Mouse (Mus musculus) MEL (cell line): ENCODE data around the gene Plekhh3.

ENCODE experiments used
- CHD2 ChIP-seq: IDR thresholded peaks from 2 replicates; pipeline ENCODE4 v1.6.1; 2011; ENCODE audit warnings: low read length, improper control_type of control experiment
- CTCF ChIP-seq, 3 experiments: IDR thresholded peaks in 2 of 3; conservative IDR thresholded peaks in 1 of 3; 2 replicates each; pipeline ENCODE4 v1.5.1; 2011 to 2012; ENCODE audit warnings: low read length in 3 of 3, low read depth in 2 of 3, mild to moderate bottlenecking in 2 of 3, improper control_type of control experiment in 1 of 3, inconsistent platforms in 1 of 3, mixed read lengths in 1 of 3, moderate library complexity in 1 of 3; ENCODE audit not compliant: control insufficient read depth in 1 of 3, insufficient read depth in 1 of 3, poor library complexity in 1 of 3, severe bottlenecking in 1 of 3
- EP300 ChIP-seq, 2 experiments: IDR thresholded peaks; 2 replicates each; pipeline ENCODE4 v1.6.1; 2011; ENCODE audit warnings: improper control_type of control experiment in 2 of 2, low read length in 2 of 2, low read depth in 1 of 2, mild to moderate bottlenecking in 1 of 2
- MAX ChIP-seq: IDR thresholded peaks from 2 replicates; pipeline ENCODE4 v1.6.1; 2011; ENCODE audit warnings: low read length, improper control_type of control experiment
- MEF2A ChIP-seq: IDR thresholded peaks from 2 replicates; pipeline ENCODE4 v1.6.1; 2014; ENCODE audit warnings: low read depth, mild to moderate bottlenecking, inconsistent platforms, low read length, improper control_type of control experiment; ENCODE audit not compliant: poor library complexity, insufficient replicate concordance, severe bottlenecking; ENCODE audit errors: extremely low read depth
- MXI1 ChIP-seq: IDR thresholded peaks from 2 replicates; pipeline ENCODE4 v1.6.1; 2011; ENCODE audit warnings: mild to moderate bottlenecking, low read depth, low read length, improper control_type of control experiment
- NELFE ChIP-seq: IDR thresholded peaks from 2 replicates; pipeline ENCODE4 v1.6.1; 2011; ENCODE audit warnings: low read depth, low read length, improper control_type of control experiment
- POLR2A ChIP-seq, 2 experiments: IDR thresholded peaks; 2 replicates each; pipeline ENCODE4 v1.6.1; 2011 to 2012; ENCODE audit warnings: low read length in 2 of 2, mild to moderate bottlenecking in 2 of 2, control low read depth in 1 of 2, improper control_type of control experiment in 1 of 2, low read depth in 1 of 2, moderate library complexity in 1 of 2; ENCODE audit not compliant: control insufficient read depth in 1 of 2, insufficient read depth in 1 of 2, poor library complexity in 1 of 2
- POLR2AphosphoS2 ChIP-seq: IDR thresholded peaks from 2 replicates; pipeline ENCODE4 v1.6.1; 2011; ENCODE audit warnings: low read length, improper control_type of control experiment
- USF1 ChIP-seq: IDR thresholded peaks from 2 replicates; pipeline ENCODE4 v1.6.1; 2014; ENCODE audit warnings: low read depth, mild to moderate bottlenecking, inconsistent platforms, low read length, improper control_type of control experiment, moderate library complexity
- ZKSCAN1 ChIP-seq: IDR thresholded peaks from 2 replicates; pipeline ENCODE4 v1.6.1; 2012; ENCODE audit warnings: low read depth, mild to moderate bottlenecking, inconsistent platforms, low read length, improper control_type of control experiment, moderate library complexity

DNA sequence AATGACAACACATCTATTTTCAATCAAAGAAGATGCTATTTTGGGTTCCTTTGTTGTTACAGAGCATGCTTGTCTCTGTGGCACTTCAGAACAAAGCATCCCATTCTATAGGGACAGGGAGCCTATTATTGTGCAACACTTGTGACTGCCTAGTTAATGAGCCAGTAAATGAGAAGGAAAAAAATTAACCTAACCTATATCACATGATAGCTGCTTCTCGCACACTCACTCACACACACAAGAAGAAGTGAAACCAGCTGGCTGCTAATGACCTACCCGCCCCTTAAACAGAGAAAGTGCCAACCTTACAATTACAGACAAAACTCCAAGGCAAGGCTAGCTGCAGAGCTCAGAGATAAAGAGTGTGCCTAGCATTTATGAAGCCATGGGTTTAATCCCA is 55.6 kb downstream of the Plekhh3 start:
- TF ChIP-seq EP300 (IDR thresholded peaks at IDR 0.05; ENCODE audit: low read depth in 1 of 2, low read length in 2 of 2) (no peak), CHD2 (no peak), CTCF (IDR thresholded peaks at IDR 0.05 in 2 of 3, conservative IDR thresholded peaks at IDR 0.05 in 1 of 3; ENCODE audit: control insufficient read depth in 1 of 3, insufficient read depth in 1 of 3, low read depth in 2 of 3, low read length in 3 of 3, poor library complexity in 1 of 3, severe bottlenecking in 1 of 3) (no peak), POLR2AphosphoS2 (no peak), POLR2A (IDR thresholded peaks at IDR 0.05; ENCODE audit: control insufficient read depth in 1 of 2, insufficient read depth in 1 of 2, low read depth in 1 of 2, low read length in 2 of 2, poor library complexity in 1 of 2) (no peak), MAX (no peak), ZKSCAN1 (no peak), USF1 (no peak), NELFE (no peak), MXI1 (no peak), MEF2A (no peak)
